Mouse (Mus musculus) stomach, embryonic 16.5 days (tissue): ENCODE data around the gene Tie1. TPM values are rescaled to one million over a fixed set of nuclear protein-coding genes. Genes with fewer than 3 reads are reported as not detected.
A peak's percentile ranks its signal among the peaks of the same experiment; 100 is the strongest.

Experiments used
- ATAC-seq: fragments of 200-750 bp; cut with Nextera tagmentation; 2 replicates; pipeline ENCODE4 v1.8.0; 2017; ENCODE audit warnings: moderate number of reproducible peaks, moderate TSS enrichment; ENCODE audit not compliant: insufficient read depth, low FRiP score
- H3K27ac ChIP-seq: fragments of 300-500 bp; sonication (generic); 2 replicates; pipeline ENCODE4 v1.5.1; 2014; ENCODE audit warnings: low read length
- H3K27me3 ChIP-seq: fragments of 300-500 bp; sonication (generic); 2 replicates; pipeline ENCODE4 v1.6.1; 2014; ENCODE audit warnings: low read length, control low read depth, mixed read lengths; ENCODE audit not compliant: control insufficient read depth, insufficient read depth
- H3K36me3 ChIP-seq: fragments of 300-500 bp; sonication (generic); 2 replicates; pipeline ENCODE4 v1.6.1; 2014; ENCODE audit warnings: low read length; ENCODE audit not compliant: control insufficient read depth, insufficient read depth
- H3K4me1 ChIP-seq: fragments of 300-500 bp; sonication (generic); 2 replicates; pipeline ENCODE4 v1.6.1; 2014; ENCODE audit warnings: low read length, control low read depth, mixed read lengths; ENCODE audit not compliant: control insufficient read depth, insufficient read depth
- H3K4me2 ChIP-seq: fragments of 300-500 bp; sonication (generic); 2 replicates; pipeline ENCODE4 v1.6.1; 2014; ENCODE audit warnings: low read depth, low read length, mixed read lengths
- H3K4me3 ChIP-seq: fragments of 300-500 bp; sonication (generic); replicated peaks from 2 replicates; pipeline ENCODE4 v1.5.1; 2014; ENCODE audit warnings: mild to moderate bottlenecking, low read length
- H3K9ac ChIP-seq: fragments of 300-500 bp; sonication (generic); 2 replicates; pipeline ENCODE4 v1.6.1; 2014; ENCODE audit warnings: low read length
- H3K9me3 ChIP-seq: fragments of 300-500 bp; sonication (generic); replicated peaks from 2 replicates; pipeline ENCODE4 v1.6.1; 2016; ENCODE audit warnings: low read length, control low read depth; ENCODE audit not compliant: control insufficient read depth
- WGBS: fragments of 180-500 bp; shearing (Covaris S2); extraction: QIAGEN DNeasy Blood & Tissue Kit; methylation state at CpG from one replicate; pipeline ENCODE4 v1.1.7; 2014; 5-methylcytosine and 5-hydroxymethylcytosine counted together
- polyA plus RNA-seq: library from polyadenylated mRNA; unstranded; fragments of >200 nt; fragmentation: Nextera tagmentation; extraction: Ambion mirVana; gene quantifications from 2 replicates; pipeline ENCODE4 v1.2.1, GENCODE M21; 2015

Tie1 gene
- 25.4 and 27.6 TPM in 2 replicates for polyA plus RNA-seq

- WGBS: 58% methylated on average over 8 of the region's 8 CpGs
- peak within 1 kb of the TSS; percentile 1; the same call in 1 of the 2 replicates for H3K4me3 ChIP-seq
- H3K9ac ChIP-seq: no peak within 1 kb of the TSS
- H3K27me3 ChIP-seq: no peaks in the 10 kb centered on the region
- H3K27ac ChIP-seq: no peak within 1 kb of the TSS
- H3K4me2 ChIP-seq: no peak within 1 kb of the TSS
- no peaks in the 10 kb centered on the region for H3K36me3 ChIP-seq
- no peaks in the 10 kb centered on the region for H3K4me1 ChIP-seq
- ATAC-seq: peak; percentile 84
- H3K9me3 ChIP-seq: no peaks in the 10 kb centered on the region
Measured at GRCm38 (mm10) chr4:118489717-118490132, at the start of gene Tie1. TSS of gene Tie1 (minus strand) at chr4:118490061.

GRCm38 (mm10) chr4:118537801-118538200, 47.9 kb upstream of the Tie1 start:
- Histone ChIP-seq H3K27me3 (no peaks in the 10 kb centered on the region), H3K4me2 (no peak overlapping the region), H3K9ac (no peak overlapping the region), H3K4me3 (no peak overlapping the region), H3K36me3 (no peaks in the 10 kb centered on the region), H3K4me1 (no peaks in the 10 kb centered on the region; the same call in 1 of the 2 replicates), H3K9me3 (no peaks in the 10 kb centered on the region), H3K27ac (no peak overlapping the region)
- ATAC-seq: no peak
- WGBS: 24% methylated on average over 6 of the region's 6 CpGs

GRCm38 (mm10) chr4:118535610-118536009, 45.7 kb upstream of the Tie1 start:
- 83% methylated on average over 6 of the region's 6 CpGs for whole genome bisulfite sequencing
- Histone ChIP-seq H3K36me3 (no peaks in the 10 kb centered on the region), H3K27ac (no peak overlapping the region), H3K9me3 (no peaks in the 10 kb centered on the region), H3K9ac (no peak overlapping the region), H3K4me2 (no peak overlapping the region), H3K4me3 (no peak overlapping the region), H3K4me1 (no peaks in the 10 kb centered on the region; the same call in 1 of the 2 replicates), H3K27me3 (no peaks in the 10 kb centered on the region)
- no peak for ATAC-seq

- Histone ChIP-seq H3K27me3 (no peaks in the 10 kb centered on the region), H3K4me3 (no peak overlapping the region), H3K4me2 (no peak overlapping the region), H3K9me3 (no peaks in the 10 kb centered on the region), H3K27ac (no peak overlapping the region), H3K4me1 (no peaks in the 10 kb centered on the region; the same call in 1 of the 2 replicates), H3K36me3 (no peaks in the 10 kb centered on the region), H3K9ac (no peak overlapping the region)
- WGBS: 68% methylated on average over 7 of the region's 7 CpGs
- no peak for ATAC-seq
Measured at GRCm38 (mm10) chr4:118533605-118534004, 43.7 kb upstream of the Tie1 start.

- no peak overlapping the region for H3K4me3 ChIP-seq
- H3K36me3 ChIP-seq: no peaks in the 10 kb centered on the region
- no peak for ATAC-seq
- WGBS: 60% methylated on average over 3 of the region's 4 CpGs
- H3K27me3 ChIP-seq: no peaks in the 10 kb centered on the region
- H3K9me3 ChIP-seq: no peaks in the 10 kb centered on the region
- H3K27ac ChIP-seq: no peak overlapping the region
- no peak overlapping the region for H3K9ac ChIP-seq
- no peak overlapping the region for H3K4me2 ChIP-seq
- no peaks in the 10 kb centered on the region; the same call in 1 of the 2 replicates for H3K4me1 ChIP-seq
Measured at GRCm38 (mm10) chr4:118533156-118533555, 43.3 kb upstream of the Tie1 start.

GRCm38 (mm10) chr4:118532663-118533062, 42.8 kb upstream of the Tie1 start:
- Histone ChIP-seq H3K27ac (no peak overlapping the region), H3K36me3 (no peaks in the 10 kb centered on the region), H3K4me1 (no peaks in the 10 kb centered on the region), H3K4me2 (no peak overlapping the region), H3K9ac (no peak overlapping the region), H3K4me3 (no peak overlapping the region), H3K27me3 (no peaks in the 10 kb centered on the region), H3K9me3 (no peaks in the 10 kb centered on the region)
- no peak for ATAC-seq
- WGBS: 66% methylated on average over 5 of the region's 5 CpGs

- Histone ChIP-seq H3K27ac (peak overlapping the region; percentile 76; the same call in 1 of the 2 replicates), H3K9ac (peak overlapping the region; percentile 66), H3K4me1 (no peaks in the 10 kb centered on the region), H3K9me3 (no peaks in the 10 kb centered on the region), H3K36me3 (no peaks in the 10 kb centered on the region), H3K4me3 (peak overlapping the region; percentile 46), H3K27me3 (no peaks in the 10 kb centered on the region), H3K4me2 (peak overlapping the region; percentile 55)
- no peak for ATAC-seq
- 71% methylated on average over 6 of the region's 6 CpGs for WGBS
Measured at GRCm38 (mm10) chr4:118527720-118528119, 37.9 kb upstream of the Tie1 start.

- no peaks in the 10 kb centered on the region for H3K27me3 ChIP-seq
- WGBS: 34% methylated on average over 5 of the region's 5 CpGs
Measured at GRCm38 (mm10) chr4:118527335-118527681, 37.4 kb upstream of the Tie1 start.

GRCm38 (mm10) chr4:118526408-118527334, 36.8 kb upstream of the Tie1 start, which contains the start of gene 2610528J11Rik:
TSS of gene 2610528J11Rik (plus strand) at chr4:118526999.
- Histone ChIP-seq H3K27ac (peak within 1 kb of the TSS; percentile 76), H3K27me3 (no peaks in the 10 kb centered on the region), H3K4me2 (peak within 1 kb of the TSS; percentile 55), H3K4me1 (no peaks in the 10 kb centered on the region), H3K36me3 (no peaks in the 10 kb centered on the region), H3K4me3 (peak within 1 kb of the TSS; percentile 46), H3K9ac (peak within 1 kb of the TSS; percentile 66), H3K9me3 (no peaks in the 10 kb centered on the region)
- 29% methylated on average over 17 of the region's 17 CpGs for WGBS
- ATAC-seq: peak; percentile 90

More at GRCm38 (mm10) chr4:118527335-118527681, 37.4 kb upstream of the Tie1 start:
- ATAC-seq: peak; percentile 14; the same call in 1 of the 2 replicates
- H3K36me3 ChIP-seq: no peaks in the 10 kb centered on the region
- H3K9ac ChIP-seq: peak overlapping the region; percentile 66
- H3K4me2 ChIP-seq: peak overlapping the region; percentile 55
- no peaks in the 10 kb centered on the region for H3K4me1 ChIP-seq
- peak overlapping the region; percentile 76 for H3K27ac ChIP-seq
- H3K9me3 ChIP-seq: no peaks in the 10 kb centered on the region
- H3K4me3 ChIP-seq: peak overlapping the region; percentile 46
